Mouse (Mus musculus): ENCODE data around the gene Hfe2. TPM values are rescaled to one million over a fixed set of nuclear protein-coding genes. Genes with fewer than 3 reads are reported as not detected.
A peak's percentile ranks its signal among the peaks of the same experiment; 100 is the strongest.

Gene Hfe2
- total and polyA plus RNA-seq, 3 experiments = not detected

GRCm38 (mm10) chr3:96541328-96542078 lies 16.5 kb downstream of the Hfe2 start:
- Histone ChIP-seq H3K4me1 (ENCODE audit: insufficient read depth, low read depth, low read length) (no peaks in the 10 kb centered on the region), H3K27me3 (ENCODE audit: insufficient read depth, low read length) (peaks cover 33% of the 10 kb centered on the region), H3K9me3 (replicated peaks) (no peaks in the 10 kb centered on the region), H3K4me3 (ENCODE audit: low read depth, low read length) (no peak overlapping the region), H3K36me3 (replicated peaks) (no peaks in the 10 kb centered on the region)
- TF ChIP-seq GATA2 (IDR thresholded peaks at IDR 0.05; ENCODE audit: borderline replicate concordance, low read depth, low read length) = no peak
- no peak for TF ChIP-seq TAL1 (conservative IDR thresholded peaks at IDR 0.05; ENCODE audit: low read depth, low read length)
- no peak for TF ChIP-seq GATA1 (IDR thresholded peaks at IDR 0.05; ENCODE audit: borderline replicate concordance, low read length)
- no peak for TF ChIP-seq CTCF (IDR thresholded peaks at IDR 0.05; ENCODE audit: low read depth, low read length)
- no peak for TF ChIP-seq POLR2AphosphoS5 (IDR thresholded peaks at IDR 0.05; ENCODE audit: insufficient replicate concordance, low read depth, low read length)
- no peak for ATAC-seq (ENCODE audit: extremely low read depth, insufficient number of reproducible peaks, low FRiP score, poor library complexity, severe bottlenecking)
- no peak for DNase-seq (ENCODE audit: low spot score)

GRCm38 (mm10) chr3:96542554-96542953 lies 17.6 kb downstream of the Hfe2 start:
- Histone ChIP-seq H3K27me3 (ENCODE audit: insufficient read depth, low read length) (peaks cover 35% of the 10 kb centered on the region), H3K36me3 (replicated peaks) (no peaks in the 10 kb centered on the region), H3K4me3 (ENCODE audit: low read depth, low read length) (no peak overlapping the region), H3K9me3 (replicated peaks) (no peaks in the 10 kb centered on the region), H3K4me1 (ENCODE audit: insufficient read depth, low read depth, low read length) (peaks cover 5% of the 10 kb centered on the region)
- ATAC-seq (ENCODE audit: extremely low read depth, insufficient number of reproducible peaks, low FRiP score, poor library complexity, severe bottlenecking) (no peak), DNase-seq (ENCODE audit: low spot score) (no peak)
- TF ChIP-seq POLR2AphosphoS5 (IDR thresholded peaks at IDR 0.05; ENCODE audit: insufficient replicate concordance, low read depth, low read length) (no peak), CTCF (IDR thresholded peaks at IDR 0.05; ENCODE audit: low read depth, low read length) (no peak), GATA1 (IDR thresholded peaks at IDR 0.05; ENCODE audit: borderline replicate concordance, low read length) (no peak), GATA2 (IDR thresholded peaks at IDR 0.05; ENCODE audit: borderline replicate concordance, low read depth, low read length) (no peak), TAL1 (conservative IDR thresholded peaks at IDR 0.05; ENCODE audit: low read depth, low read length) (no peak)

- Histone ChIP-seq H3K4me1 (ENCODE audit: insufficient read depth, low read depth, low read length) (peaks cover 9% of the 10 kb centered on the region), H3K4me3 (ENCODE audit: low read depth, low read length) (no peak overlapping the region), H3K27me3 (ENCODE audit: insufficient read depth, low read length) (peaks cover 35% of the 10 kb centered on the region), H3K9me3 (replicated peaks) (no peaks in the 10 kb centered on the region), H3K36me3 (replicated peaks) (no peaks in the 10 kb centered on the region)
- DNase-seq (ENCODE audit: low spot score) = no peak
- TF ChIP-seq TAL1 (conservative IDR thresholded peaks at IDR 0.05; ENCODE audit: low read depth, low read length) = no peak
- TF ChIP-seq GATA1 (IDR thresholded peaks at IDR 0.05; ENCODE audit: borderline replicate concordance, low read length) = no peak
- no peak for TF ChIP-seq POLR2AphosphoS5 (IDR thresholded peaks at IDR 0.05; ENCODE audit: insufficient replicate concordance, low read depth, low read length)
- TF ChIP-seq GATA2 (IDR thresholded peaks at IDR 0.05; ENCODE audit: borderline replicate concordance, low read depth, low read length) = no peak
- no peak for TF ChIP-seq CTCF (IDR thresholded peaks at IDR 0.05; ENCODE audit: low read depth, low read length)
- no peak for ATAC-seq (ENCODE audit: extremely low read depth, insufficient number of reproducible peaks, low FRiP score, poor library complexity, severe bottlenecking)
These were observed 18.4 kb downstream of the Hfe2 start for GRCm38 (mm10) chr3:96543345-96543744.

- Histone ChIP-seq H3K4me1 (ENCODE audit: insufficient read depth, low read depth, low read length) (peaks cover 9% of the 10 kb centered on the region), H3K27me3 (ENCODE audit: insufficient read depth, low read length) (peaks cover 33% of the 10 kb centered on the region), H3K36me3 (replicated peaks) (no peaks in the 10 kb centered on the region), H3K9me3 (replicated peaks) (no peaks in the 10 kb centered on the region), H3K4me3 (ENCODE audit: low read depth, low read length) (no peak overlapping the region)
- TF ChIP-seq CTCF (IDR thresholded peaks at IDR 0.05; ENCODE audit: low read depth, low read length) (no peak), TAL1 (conservative IDR thresholded peaks at IDR 0.05; ENCODE audit: low read depth, low read length) (no peak), POLR2AphosphoS5 (IDR thresholded peaks at IDR 0.05; ENCODE audit: insufficient replicate concordance, low read depth, low read length) (no peak), GATA1 (IDR thresholded peaks at IDR 0.05; ENCODE audit: borderline replicate concordance, low read length) (no peak), GATA2 (IDR thresholded peaks at IDR 0.05; ENCODE audit: borderline replicate concordance, low read depth, low read length) (no peak)
- no peak for ATAC-seq (ENCODE audit: extremely low read depth, insufficient number of reproducible peaks, low FRiP score, poor library complexity, severe bottlenecking)
- no peak for DNase-seq (ENCODE audit: low spot score)
These were observed 20.6 kb downstream of the Hfe2 start for GRCm38 (mm10) chr3:96545565-96545964.

- no peak for ATAC-seq (ENCODE audit: extremely low read depth, insufficient number of reproducible peaks, low FRiP score, poor library complexity, severe bottlenecking)
These were observed 21.9 kb downstream of the Hfe2 start for GRCm38 (mm10) chr3:96546880-96547279.

GRCm38 (mm10) chr3:96547389-96547960 lies 22.5 kb downstream of the Hfe2 start:
- H3K27me3 ChIP-seq (ENCODE audit: insufficient read depth, low read length) = peaks cover 27% of the 10 kb centered on the region
- no peak for DNase-seq (ENCODE audit: low spot score)
- no peaks in the 10 kb centered on the region for H3K9me3 ChIP-seq (replicated peaks)
- TF ChIP-seq CTCF (IDR thresholded peaks at IDR 0.05; ENCODE audit: low read depth, low read length) (peak; percentile 53), POLR2AphosphoS5 (IDR thresholded peaks at IDR 0.05; ENCODE audit: insufficient replicate concordance, low read depth, low read length) (no peak)
- H3K4me3 ChIP-seq (ENCODE audit: low read depth, low read length) = no peak overlapping the region
- H3K4me1 ChIP-seq (ENCODE audit: insufficient read depth, low read depth, low read length) = peaks cover 15% of the 10 kb centered on the region
- H3K36me3 ChIP-seq (replicated peaks) = no peaks in the 10 kb centered on the region
- no peak for ATAC-seq (ENCODE audit: extremely low read depth, insufficient number of reproducible peaks, low FRiP score, poor library complexity, severe bottlenecking)

More at GRCm38 (mm10) chr3:96546880-96547279, 21.9 kb downstream of the Hfe2 start:
- Histone ChIP-seq H3K9me3 (replicated peaks) (no peaks in the 10 kb centered on the region), H3K4me1 (ENCODE audit: insufficient read depth, low read depth, low read length) (peaks cover 14% of the 10 kb centered on the region), H3K27me3 (ENCODE audit: insufficient read depth, low read length) (peaks cover 29% of the 10 kb centered on the region), H3K4me3 (ENCODE audit: low read depth, low read length) (no peak overlapping the region), H3K36me3 (replicated peaks) (no peaks in the 10 kb centered on the region)
- TF ChIP-seq GATA2 (IDR thresholded peaks at IDR 0.05; ENCODE audit: borderline replicate concordance, low read depth, low read length) (no peak), GATA1 (IDR thresholded peaks at IDR 0.05; ENCODE audit: borderline replicate concordance, low read length) (no peak), POLR2AphosphoS5 (IDR thresholded peaks at IDR 0.05; ENCODE audit: insufficient replicate concordance, low read depth, low read length) (no peak), CTCF (IDR thresholded peaks at IDR 0.05; ENCODE audit: low read depth, low read length) (no peak; the same call in 1 of the 2 replicates), TAL1 (conservative IDR thresholded peaks at IDR 0.05; ENCODE audit: low read depth, low read length) (no peak)
- DNase-seq (ENCODE audit: low spot score) = no peak

All from G1E (cell line).